Mouse (Mus musculus) erythroblast, embryonic 14.5 days (primary cell): ENCODE data around the gene Trp53i11. TPM values are rescaled to one million over a fixed set of nuclear protein-coding genes. Genes with fewer than 3 reads are reported as not detected.

Source experiments
- H3K27me3 ChIP-seq: 2 replicates; pipeline ENCODE4 v1.6.1; 2012; ENCODE audit warnings: inconsistent platforms; ENCODE audit not compliant: control insufficient read depth
- H3K36me3 ChIP-seq: 2 replicates; pipeline ENCODE4 v1.6.1; 2012; ENCODE audit warnings: mild to moderate bottlenecking, inconsistent platforms; ENCODE audit not compliant: control insufficient read depth
- H3K4me1 ChIP-seq: 2 replicates; pipeline ENCODE4 v1.6.1; 2012; ENCODE audit warnings: inconsistent platforms; ENCODE audit not compliant: control insufficient read depth
- H3K4me3 ChIP-seq: replicated peaks from 2 replicates; pipeline ENCODE3; 2012; ENCODE audit warnings: moderate library complexity, mild to moderate bottlenecking, inconsistent platforms
- H3K9me3 ChIP-seq: 2 replicates; pipeline ENCODE4 v1.6.1; 2012; ENCODE audit warnings: low read length, inconsistent platforms, mixed read lengths; ENCODE audit not compliant: control insufficient read depth
- GATA1 ChIP-seq: IDR thresholded peaks from 2 replicates; pipeline ENCODE4 v1.6.1; 2012; ENCODE audit warnings: low read length, inconsistent platforms, mixed read lengths
- TAL1 ChIP-seq: IDR thresholded peaks from 3 replicates; pipeline ENCODE4 v1.6.1; 2012; ENCODE audit warnings: low read length, inconsistent platforms, mixed read lengths
- polyA plus RNA-seq: library from polyadenylated mRNA; stranded (reverse); fragments of >175 nt; gene quantifications from 2 replicates; pipeline ENCODE4 v1.2.3, GENCODE M21; 2012

Trp53i11 gene
- polyA plus RNA-seq, 1 experiment = 0.04 TPM

DNA sequence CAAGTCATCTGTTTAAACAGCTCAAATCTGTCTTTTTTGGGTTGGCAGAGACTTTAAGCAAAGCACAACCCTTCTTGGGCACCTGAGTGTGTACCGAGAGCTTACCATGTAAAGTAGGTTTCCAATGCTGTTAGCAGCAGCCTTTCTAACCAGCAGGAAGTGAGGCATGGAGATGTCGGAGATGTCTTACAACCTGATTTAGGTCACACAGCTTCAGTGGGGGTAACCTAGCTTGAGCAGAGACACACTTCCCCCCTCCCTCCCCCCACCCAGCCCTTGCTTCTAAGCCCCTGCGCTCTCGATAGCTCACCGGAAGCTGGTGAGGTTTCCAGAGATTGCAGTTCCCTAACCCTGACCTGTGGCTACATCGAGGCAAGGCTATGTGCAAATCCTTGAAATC is 17.2 kb downstream of the Trp53i11 start:
- H3K4me1 ChIP-seq = peaks cover under 1% of the 10 kb centered on the region
- TF ChIP-seq TAL1 (no peak), GATA1 (no peak)
- no peaks in the 10 kb centered on the region for H3K27me3 ChIP-seq
- H3K9me3 ChIP-seq = no peaks in the 10 kb centered on the region
- no peaks in the 10 kb centered on the region for H3K36me3 ChIP-seq
- H3K4me3 ChIP-seq = no peak overlapping the region

DNA sequence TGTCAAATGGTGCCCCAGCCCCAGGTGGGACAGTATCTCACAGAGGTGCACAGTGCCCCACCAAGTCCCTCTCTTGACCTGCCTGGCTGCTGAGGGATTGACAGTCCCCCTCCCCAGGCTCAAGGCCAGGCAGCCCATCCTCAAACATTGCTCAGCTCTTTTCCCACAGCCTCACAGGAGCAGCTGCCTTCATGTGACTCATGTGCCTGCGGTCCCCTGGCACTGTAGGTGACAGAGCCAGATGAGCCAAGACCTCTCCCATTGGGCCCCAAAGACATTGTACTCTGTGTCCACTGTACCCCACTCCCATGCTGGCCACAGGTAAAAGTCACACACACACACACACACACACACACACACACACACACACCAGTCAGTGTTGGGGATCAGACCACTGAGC is 18.8 kb downstream of the Trp53i11 start:
- H3K4me3 ChIP-seq = no peak overlapping the region
- H3K27me3 ChIP-seq = no peaks in the 10 kb centered on the region
- no peaks in the 10 kb centered on the region for H3K4me1 ChIP-seq
- TF ChIP-seq GATA1 = no peak
- TF ChIP-seq TAL1 = no peak
- no peaks in the 10 kb centered on the region for H3K36me3 ChIP-seq
- no peaks in the 10 kb centered on the region for H3K9me3 ChIP-seq

DNA sequence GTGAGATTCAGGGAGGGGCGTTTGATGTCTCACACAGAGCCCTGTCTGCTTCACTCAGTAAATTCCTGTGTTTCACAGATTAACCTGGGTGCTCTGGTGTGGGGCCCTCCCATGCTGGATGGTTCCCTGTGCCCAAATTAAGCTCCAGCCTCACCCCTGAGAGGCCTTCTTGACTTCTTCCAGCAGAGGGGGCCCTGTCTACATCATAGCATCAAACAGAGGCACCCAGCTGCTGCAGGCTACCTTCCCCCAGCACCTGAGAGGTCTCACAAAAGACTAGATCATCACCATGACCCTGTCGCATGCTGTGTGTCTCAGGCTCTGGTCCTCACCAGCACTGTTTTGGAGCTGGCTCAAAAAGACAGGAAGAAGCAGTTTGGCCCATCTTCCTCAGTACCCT is 25.0 kb downstream of the Trp53i11 start:
- TF ChIP-seq GATA1 (no peak), TAL1 (no peak)
- Histone ChIP-seq H3K4me3 (no peak overlapping the region), H3K27me3 (no peaks in the 10 kb centered on the region), H3K36me3 (no peaks in the 10 kb centered on the region), H3K4me1 (no peaks in the 10 kb centered on the region), H3K9me3 (no peaks in the 10 kb centered on the region)

DNA sequence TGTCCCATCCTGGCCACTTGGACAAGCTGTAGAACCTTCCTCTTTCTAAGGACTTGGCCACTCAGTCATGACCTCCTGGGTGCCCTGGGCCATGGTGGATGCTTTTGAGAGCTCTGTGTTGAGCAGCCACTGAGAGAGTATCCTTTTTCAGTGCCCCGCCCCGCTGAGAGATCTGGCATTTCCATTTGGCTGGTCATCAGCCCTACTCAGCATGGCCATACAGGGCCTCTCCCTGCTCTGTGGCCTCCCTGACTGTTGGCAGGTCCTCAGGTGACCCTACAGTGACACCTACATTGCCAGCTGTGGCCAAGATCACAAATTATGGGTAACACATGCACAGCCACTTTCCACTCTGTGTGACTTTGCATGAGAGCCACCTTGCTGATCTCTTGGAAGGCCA is 25.5 kb downstream of the Trp53i11 start:
- Histone ChIP-seq H3K4me1 (no peaks in the 10 kb centered on the region), H3K4me3 (no peak overlapping the region), H3K36me3 (no peaks in the 10 kb centered on the region), H3K9me3 (no peaks in the 10 kb centered on the region), H3K27me3 (no peaks in the 10 kb centered on the region)
- TF ChIP-seq TAL1 (no peak), GATA1 (no peak)

DNA sequence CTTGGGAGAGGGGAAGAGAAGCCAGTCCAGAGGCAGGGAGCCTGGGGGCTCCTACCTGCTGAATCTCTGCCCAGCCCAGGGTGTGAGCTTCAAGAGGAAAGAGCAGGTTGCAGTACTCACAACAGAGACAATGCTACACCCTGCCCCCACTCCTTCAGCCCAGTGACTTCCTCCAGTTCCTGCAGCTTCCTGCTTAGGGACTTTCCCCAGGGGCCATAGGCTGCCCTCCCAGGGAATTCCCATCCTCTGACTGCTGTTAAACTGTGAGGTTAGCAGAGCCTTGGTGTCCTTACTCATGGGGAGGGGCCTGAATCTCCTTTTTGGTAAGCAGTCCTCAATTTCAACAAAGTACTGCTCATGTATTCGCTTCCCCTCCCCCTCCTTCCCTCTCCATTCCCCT is 26.8 kb downstream of the Trp53i11 start:
- Histone ChIP-seq H3K27me3 (no peaks in the 10 kb centered on the region), H3K36me3 (no peaks in the 10 kb centered on the region), H3K9me3 (no peaks in the 10 kb centered on the region), H3K4me3 (no peak overlapping the region), H3K4me1 (no peaks in the 10 kb centered on the region)
- TF ChIP-seq TAL1 = no peak
- TF ChIP-seq GATA1 = no peak

DNA sequence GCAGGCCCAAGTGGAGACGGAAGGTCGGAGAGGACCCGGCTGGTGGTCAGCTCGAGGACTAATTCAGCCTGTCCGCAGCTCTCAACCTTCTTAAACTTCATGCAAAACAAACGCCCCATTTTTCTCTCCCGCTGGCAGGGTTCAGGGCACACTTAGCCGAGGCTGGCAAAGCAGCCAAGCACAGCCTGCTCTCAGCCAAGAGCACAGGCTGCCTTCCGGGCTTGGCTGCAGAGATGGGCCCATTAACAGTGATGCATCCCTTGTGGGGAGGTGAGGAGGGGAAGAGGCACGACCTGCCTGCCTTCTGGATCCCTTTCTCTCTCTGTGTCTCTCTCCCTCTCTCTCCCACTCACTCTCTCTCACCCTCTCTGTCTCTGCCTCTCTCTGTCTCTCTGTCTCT is 28.4 kb downstream of the Trp53i11 start:
- TF ChIP-seq GATA1 = no peak
- TF ChIP-seq TAL1 = no peak
- H3K36me3 ChIP-seq = no peaks in the 10 kb centered on the region
- H3K9me3 ChIP-seq = no peaks in the 10 kb centered on the region
- no peaks in the 10 kb centered on the region for H3K4me1 ChIP-seq
- H3K27me3 ChIP-seq = no peaks in the 10 kb centered on the region
- H3K4me3 ChIP-seq = no peak overlapping the region

DNA sequence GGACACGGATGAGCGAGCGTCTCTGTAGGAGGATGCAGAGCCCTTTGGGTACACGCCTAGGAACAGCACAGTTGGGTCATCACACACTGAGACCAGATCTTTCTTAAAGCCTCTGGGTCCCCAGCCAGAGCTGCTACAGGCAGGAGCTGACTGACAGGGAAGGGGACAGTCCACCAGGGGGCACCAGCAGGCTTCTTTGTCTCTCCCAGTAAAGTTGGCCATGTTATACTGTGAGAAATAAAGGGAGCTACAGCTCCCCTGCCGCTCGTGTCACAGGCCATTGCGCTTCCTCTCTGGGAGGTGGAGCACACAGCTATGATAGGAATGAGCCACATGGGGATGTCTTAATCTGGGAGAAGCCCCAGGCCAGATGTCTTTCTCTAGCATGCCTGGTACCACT is 29.7 kb downstream of the Trp53i11 start:
- no peaks in the 10 kb centered on the region for H3K27me3 ChIP-seq
- H3K36me3 ChIP-seq = no peaks in the 10 kb centered on the region
- H3K4me3 ChIP-seq = no peak overlapping the region
- H3K4me1 ChIP-seq = no peaks in the 10 kb centered on the region
- TF ChIP-seq TAL1 = no peak
- no peak for TF ChIP-seq GATA1
- H3K9me3 ChIP-seq = no peaks in the 10 kb centered on the region; the same call in 1 of the 2 replicates

DNA sequence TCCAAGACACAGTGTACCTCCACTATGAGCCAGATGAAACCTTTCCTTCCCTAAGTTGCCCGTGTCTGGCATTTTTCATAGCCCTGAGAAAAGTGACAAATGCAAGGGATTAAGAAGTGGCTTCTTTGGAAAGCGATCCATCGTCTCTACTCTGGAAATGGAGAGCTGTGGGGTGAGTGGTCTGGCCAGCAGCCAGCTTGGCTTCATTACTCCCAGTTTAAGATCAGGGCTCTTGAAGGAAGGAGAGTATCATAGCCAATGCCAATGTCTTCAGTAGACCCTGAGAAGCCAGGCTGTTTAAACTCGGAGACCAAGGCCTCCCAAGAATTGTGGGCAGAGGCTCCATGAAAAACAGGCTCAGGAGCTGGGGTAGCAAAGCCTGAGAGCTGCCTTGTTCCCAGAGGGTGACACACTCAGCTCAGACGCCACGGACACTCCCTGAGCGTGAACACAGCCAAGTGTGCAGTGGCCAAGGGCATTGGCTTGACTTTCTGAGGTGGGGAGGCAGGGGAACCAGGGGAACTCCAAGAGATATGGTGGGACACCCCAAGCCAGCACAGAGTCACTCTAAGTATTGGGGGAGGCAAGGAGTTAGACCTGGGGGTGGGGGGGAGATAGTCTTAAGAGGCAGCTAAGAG is 31.1 kb downstream of the Trp53i11 start:
- Histone ChIP-seq H3K4me3 (no peak overlapping the region), H3K27me3 (no peaks in the 10 kb centered on the region), H3K36me3 (no peaks in the 10 kb centered on the region), H3K9me3 (no peaks in the 10 kb centered on the region; the same call in 1 of the 2 replicates), H3K4me1 (no peaks in the 10 kb centered on the region)
- TF ChIP-seq GATA1 = no peak
- no peak for TF ChIP-seq TAL1

DNA sequence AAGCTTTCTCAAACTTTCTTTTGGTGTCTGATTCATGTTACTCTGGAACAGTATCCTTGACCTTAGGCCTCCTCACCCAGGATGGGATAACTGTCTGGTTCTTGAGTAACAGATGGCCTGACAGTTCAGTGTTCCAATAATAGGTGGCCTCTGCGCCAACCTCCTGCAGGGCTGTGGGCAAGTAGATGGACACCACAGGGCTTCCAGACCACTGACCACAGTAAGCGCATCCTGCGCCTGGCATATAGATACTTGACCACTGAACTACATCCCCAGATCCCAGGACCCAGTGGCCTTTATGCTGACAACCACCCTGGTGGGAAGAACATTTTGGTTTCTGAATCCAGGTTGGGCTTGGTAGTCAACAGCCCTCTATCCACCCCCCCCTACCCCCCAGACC is 32.2 kb downstream of the Trp53i11 start:
- no peaks in the 10 kb centered on the region for H3K4me1 ChIP-seq
- H3K4me3 ChIP-seq = no peak overlapping the region
- H3K9me3 ChIP-seq = no peaks in the 10 kb centered on the region; the same call in 1 of the 2 replicates
- TF ChIP-seq GATA1 (no peak), TAL1 (no peak)
- H3K27me3 ChIP-seq = no peaks in the 10 kb centered on the region
- H3K36me3 ChIP-seq = no peaks in the 10 kb centered on the region

DNA sequence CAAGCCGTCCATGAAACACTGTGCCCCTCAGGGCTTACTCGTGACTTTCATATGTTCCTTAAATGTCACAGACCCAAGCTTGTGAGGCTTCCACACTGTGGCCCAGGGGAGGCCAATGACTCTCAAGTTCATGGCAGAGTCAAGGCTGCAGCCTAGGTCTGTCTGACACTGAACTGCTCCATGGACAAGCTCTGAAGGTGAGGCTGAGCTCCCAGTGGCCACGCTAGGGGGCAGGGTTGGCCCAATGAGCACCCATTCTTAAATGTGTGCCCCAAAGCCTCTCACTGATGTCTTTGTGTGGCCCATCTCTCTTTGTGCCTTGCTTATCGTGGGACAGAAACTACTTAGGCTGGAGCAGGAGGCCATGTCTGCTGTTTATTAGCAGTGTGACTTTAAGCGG is 33.1 kb downstream of the Trp53i11 start:
- Histone ChIP-seq H3K4me1 (no peaks in the 10 kb centered on the region), H3K27me3 (no peaks in the 10 kb centered on the region), H3K4me3 (no peak overlapping the region), H3K9me3 (no peaks in the 10 kb centered on the region; the same call in 1 of the 2 replicates), H3K36me3 (no peaks in the 10 kb centered on the region)
- TF ChIP-seq GATA1 (no peak), TAL1 (no peak)
